Mouse (Mus musculus) thymus, postnatal 36 days (tissue): ENCODE measurements around the gene Ppara.
A peak's percentile ranks its signal among the peaks of the same experiment; 100 is the strongest.

Source experiments
- DNase-seq, 2 experiments: peaks; one replicate each; pipeline ENCODE4 v3.0.0; 2022; ENCODE audit warnings: mixed read lengths in 2 of 2

Gene Ppara

DNA sequence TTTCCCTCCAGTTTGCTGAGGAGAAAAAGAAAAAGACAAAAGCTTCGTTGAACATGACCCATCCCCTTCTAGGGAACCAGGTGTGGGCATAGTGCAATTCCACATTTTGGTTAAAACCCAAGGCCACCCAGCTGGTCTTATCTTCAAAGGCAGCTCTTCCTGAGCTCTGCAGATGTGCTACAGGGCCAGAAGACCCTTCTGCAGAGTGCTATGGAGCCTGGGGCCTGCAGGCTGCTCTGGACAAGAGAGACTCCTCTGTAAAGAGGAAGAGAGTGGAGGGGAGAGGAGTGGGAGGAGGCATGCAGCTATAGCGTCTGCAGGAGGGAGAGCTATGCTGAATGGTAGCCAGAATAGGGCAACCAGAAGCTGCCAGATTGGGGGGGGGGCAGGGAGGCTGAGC, 4.8 kb upstream of the Ppara start:
- no peak for DNase-seq

DNA sequence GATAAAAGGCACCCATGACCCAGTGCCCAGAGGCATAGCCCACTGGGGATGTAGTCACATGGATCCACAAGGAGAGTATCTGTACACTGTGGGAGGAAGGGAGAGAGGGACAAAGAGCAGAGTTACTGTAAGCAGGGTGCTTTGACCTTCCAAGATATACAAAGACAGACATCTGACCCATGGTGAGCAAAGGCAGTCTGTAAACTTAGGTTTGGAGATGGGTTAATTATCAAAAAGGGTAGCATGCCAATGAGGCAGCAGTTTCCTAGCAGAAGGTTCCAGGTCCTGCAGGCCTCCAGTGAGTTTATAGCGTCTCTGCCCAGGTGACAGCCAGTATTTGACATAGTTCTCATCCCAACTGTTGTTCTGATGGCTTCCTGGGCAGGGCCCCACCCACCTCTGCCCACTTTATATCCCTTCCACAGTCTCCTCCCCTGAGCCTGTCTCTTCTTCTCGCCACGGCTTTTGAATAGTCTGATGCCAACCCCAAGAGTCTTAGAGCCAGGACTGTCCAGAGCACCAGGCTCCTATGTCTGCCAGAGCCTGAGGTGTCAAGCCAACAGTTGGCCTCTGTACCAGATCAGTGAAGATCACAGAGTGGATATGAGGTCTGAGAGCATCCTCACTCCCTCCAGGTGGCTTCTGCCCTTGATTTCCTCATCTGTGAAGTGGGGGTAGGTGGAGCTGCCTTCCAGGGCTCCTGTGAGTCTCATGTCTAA, 2.7 kb upstream of the Ppara start:
- DNase-seq = no peak

DNA sequence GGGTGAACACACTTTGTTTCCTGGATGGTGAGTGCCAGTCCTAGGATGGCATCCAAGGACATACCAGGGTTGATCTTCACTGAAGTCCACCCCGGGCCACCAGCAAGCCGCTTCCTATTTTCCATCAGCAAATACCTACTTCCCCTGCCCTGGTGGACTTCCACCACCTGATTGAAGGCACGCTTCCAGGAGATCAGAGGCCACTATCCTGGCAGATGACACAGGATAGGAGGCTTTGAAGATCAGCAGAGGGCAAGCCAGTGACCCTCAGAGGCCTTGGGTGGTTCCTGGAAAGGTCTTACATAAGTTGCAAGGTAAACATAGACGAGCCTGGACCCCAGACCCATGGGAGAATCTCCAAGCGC, 2.2 kb upstream of the Ppara start:
- DNase-seq = no peak

DNA sequence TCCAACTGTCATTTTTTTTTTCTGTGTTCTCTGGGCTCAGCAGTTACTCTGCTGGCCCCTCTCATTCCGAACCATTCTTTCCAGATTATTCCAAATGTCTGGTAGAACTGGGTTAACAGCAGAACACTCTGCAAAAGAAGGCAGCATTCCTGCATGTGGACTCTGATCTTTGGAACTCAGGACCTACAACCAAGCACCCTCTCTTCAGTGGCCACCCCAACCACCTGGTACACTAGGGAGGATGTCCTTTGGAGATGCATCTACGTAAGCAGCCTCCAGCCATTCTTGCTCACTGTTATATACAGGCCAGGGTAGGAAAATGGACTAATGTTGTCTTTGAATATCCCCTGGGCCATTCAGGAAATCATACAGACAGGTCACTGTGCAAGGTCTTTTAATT, 1.1 kb upstream of the Ppara start:
- no peak for DNase-seq

DNA sequence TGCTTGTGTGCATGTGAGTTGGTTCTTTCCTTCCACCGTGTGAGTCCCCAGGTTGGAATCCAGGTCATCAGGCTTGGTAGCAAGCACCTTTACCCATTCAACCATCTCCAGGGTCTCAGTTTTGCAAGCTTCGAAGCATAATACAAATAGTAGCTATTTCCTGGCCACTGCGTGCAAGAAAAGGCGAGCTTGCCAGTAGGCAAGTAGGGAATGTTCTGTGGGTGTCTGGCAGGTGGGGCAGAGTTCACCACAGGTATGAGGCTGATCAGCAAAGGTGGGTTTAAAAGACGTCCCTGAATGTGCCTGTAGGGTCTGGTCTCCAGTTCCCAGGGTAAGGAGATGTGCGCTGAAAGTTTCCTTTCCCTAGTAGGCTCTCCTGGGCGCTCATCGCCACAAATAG, 635 bp upstream of the Ppara start:
- no peak for DNase-seq

DNA sequence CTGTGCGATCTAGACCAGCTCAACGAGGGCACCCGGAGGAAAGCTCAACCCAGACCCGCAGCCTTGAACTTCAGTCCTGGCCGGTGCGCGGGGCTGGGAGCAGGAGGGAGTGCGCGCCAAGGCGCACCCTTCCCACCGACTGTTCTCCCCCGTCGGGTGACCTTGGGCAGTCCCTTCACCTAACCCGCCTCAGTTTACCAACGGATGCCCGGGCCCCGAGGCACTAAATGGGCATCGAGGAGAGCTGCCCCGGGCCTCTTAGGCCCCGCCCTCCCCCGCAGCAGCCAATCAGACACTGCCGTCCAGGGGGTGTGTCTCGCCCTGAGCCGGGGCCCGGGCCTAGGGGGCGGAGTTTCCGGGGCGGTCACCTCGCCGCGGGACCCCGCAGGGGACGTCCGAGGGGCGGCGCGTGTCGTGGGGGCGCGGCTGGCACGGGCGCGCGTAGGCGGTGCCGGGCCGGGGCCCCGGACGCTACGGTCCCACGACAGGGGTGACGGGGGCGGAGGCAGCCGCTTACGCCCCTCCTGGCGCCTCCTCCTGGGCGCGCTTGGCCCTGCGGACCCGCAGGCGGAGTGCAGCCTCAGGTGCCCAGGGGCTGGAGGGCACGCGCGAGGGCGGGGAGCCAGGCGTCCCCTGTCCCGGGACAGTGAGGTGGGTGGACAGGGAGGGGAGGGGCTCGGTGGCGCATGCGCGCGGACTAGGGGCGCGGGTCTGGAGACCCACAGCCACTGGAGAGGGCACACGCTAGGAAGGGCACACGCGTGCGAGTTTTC, 466 bp downstream of the Ppara start:
- DNase-seq = peak; percentile 78 to 83

DNA sequence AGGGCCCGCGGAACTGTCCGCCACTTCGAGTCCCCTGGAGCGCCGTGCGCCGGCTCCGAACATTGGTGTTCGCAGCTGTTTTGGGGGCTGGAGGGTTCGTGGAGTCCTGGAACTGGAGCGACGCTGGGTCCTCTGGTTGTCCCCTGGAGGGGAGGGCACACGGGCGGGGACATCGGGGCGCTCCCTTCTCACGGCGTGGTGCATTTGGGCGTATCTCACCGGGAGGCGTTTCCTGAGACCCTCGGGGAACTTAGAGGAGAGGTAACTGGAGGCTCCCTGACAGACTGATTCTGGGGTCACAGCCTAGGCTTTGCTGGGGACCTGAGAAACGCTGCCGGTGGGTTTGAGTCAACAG, 1.0 kb downstream of the Ppara start:
- no peak for DNase-seq

DNA sequence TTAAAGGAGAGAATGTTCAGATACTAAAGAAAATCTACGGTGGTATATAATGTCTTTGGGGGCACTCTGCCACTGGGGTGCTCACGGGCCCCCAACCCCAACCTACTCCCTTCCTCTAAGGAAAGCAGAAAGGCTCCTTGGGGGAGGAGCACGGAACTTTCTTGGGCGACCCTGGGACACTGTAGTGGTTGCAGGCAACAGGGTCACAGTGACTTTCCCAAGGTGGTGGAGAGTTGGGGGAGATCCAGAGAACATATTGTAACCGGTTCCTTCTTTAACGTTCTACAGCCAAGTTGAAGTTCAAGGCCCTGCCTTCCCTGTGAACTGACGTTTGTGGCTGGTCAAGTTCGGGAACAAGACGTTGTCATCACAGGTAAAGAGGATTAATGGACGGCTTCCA, 1.7 kb downstream of the Ppara start:
- DNase-seq = no peak

DNA sequence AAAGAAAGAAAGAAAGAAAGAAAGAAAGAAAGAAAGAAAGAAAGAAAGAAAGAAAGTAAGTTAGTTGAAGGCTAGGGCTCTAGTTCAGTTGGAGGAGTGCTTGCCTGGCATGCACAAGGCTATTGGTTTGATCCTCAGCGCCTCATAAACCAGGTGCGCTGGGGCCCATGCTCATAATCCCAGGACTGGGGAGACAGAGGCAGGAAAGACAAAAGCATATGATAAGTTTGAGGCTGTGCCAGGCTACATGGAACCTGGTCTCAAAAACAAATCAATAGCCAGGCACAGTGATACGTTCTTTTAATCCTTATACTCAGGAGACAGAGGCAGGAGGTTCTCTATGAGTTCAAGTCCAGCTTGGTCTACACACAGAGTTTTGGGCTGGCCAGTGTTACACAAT, 3.6 kb downstream of the Ppara start:
- no peak for DNase-seq

DNA sequence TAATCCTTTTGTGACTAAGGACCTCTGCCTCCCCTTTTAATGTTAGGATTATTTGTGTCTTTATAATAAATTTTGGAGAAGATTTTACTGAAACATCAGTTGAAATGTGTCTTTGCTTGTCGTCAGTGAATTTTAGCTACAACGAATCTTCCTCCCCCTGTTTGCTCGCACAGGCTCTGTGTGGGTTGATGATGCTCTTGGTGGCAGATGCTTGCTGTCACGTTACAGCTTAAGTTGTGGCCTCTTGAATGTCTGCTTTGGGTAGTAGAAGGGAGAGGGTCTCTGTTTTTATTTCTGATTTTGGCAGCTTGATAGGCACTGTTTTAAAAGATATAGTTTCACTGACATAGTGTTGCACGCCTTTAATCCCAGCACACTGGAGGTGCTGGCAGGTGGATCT, 4.2 kb downstream of the Ppara start:
- no peak for DNase-seq

DNA sequence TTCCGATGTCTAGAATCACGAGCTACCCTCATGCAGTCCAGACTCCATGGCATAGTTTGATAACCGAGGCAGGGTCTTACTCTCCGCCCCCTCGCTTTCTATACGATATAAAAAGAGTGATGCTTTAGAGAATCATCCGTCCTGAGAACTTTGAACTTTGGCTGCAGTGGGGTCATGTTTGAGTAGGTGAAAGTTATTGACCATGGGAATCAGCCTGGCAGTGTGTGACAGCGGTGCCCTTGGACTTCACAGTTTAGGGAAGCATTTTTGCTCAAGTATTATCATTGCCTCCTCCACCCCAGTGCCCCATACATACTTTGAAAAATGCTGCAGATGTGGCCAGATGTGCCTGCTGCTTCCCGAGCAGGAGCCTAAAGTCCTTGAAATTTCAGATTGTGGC, 7.8 kb downstream of the Ppara start:
- DNase-seq = no peak

DNA sequence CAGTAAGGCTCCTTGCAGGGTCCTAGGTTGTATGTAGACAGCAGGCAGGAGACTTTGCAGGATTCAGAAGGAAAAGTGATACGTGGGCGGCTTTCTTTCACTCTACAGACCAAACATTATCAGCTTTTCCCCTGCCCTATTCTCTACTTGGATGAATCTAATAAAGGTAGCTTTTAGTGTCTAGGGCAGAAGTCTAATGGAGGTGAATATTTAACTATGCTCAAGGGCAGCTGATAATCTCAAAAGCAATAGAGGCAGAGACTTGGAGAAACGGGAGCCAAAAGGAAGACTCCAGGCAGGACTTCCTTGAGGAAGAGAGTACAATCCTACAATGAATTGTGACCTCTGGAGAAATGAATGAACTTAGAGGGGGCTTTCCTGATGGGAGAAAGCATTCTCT, 9.2 kb downstream of the Ppara start:
- no peak for DNase-seq

DNA sequence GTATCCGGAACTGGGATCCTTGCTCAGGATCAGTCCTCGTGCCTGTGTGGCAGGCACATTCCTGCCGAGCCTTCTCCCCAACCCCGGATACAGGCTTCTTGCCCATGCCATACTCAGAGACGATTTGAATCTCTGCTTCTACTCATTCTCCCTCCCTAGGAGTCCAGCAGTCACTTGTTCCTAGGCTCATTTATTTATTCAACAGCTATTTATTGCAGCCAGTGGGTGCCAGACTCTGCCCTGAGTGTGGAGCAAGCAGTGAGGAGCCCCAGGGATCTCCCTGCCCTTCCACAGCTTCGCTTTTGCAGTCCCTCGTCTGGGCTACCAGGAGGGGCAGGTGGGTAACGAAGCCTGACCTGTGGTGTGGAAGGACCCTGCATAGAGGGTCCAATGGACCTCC, 11.4 kb downstream of the Ppara start:
- no peak for DNase-seq

DNA sequence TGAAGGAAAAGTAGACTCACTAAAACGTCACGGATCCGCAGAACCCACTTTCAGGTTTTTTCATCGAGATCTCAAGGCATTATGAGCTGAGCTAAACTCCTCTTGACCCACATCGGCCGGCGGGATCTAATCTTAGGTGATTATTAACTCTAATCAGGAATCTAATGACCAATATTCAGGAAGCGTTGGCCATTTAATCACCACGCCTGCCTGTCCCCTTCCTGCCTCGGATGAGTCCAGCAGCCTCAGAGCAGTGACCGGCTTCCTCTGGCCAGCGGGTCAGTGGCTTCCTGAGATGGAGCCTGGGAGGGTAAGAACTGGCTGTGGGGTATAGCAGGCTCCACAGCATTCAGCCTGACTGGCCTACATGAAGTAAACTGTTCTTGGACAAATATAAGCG, 11.9 kb downstream of the Ppara start:
- DNase-seq = no peak

DNA sequence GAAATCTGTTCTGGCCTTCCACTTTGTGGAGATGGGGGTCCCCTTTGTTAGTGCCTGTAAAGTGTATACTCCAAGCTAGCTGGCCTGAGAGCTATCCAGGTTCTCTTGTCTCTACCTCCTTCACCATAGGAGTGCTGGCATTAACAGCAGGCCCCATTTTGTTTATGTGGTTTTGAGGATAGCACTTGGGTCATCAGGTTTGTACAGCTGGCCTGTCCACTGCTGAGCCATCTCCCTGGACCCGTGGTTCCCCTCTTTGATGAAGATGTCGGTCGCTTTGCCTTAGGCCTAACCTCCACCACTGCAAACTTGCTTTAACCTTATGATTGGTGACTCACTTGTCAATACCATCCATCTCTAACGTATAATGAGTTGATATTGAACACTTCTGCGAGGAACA, 13.2 kb downstream of the Ppara start:
- no peak for DNase-seq

DNA sequence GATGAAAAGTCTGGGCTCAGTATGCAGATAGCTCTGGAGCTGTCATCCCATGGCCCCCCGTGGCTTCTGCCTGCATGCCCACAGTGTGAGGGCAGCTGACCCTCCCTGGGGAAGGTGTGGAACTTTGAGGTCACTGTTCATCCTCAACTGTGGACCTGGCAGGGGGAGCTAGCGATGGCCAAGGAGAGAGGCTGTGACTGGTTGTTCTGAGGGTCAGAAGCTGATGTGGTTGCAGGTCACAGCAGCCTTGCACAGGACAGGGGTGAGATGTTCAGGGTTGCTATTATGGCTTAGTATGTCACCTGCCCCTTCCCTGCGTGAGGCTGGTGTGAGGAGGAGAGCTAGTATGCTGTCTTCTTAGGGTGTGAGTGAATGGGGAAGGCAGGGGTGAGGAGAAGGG, 13.7 kb downstream of the Ppara start:
- DNase-seq = no peak

DNA sequence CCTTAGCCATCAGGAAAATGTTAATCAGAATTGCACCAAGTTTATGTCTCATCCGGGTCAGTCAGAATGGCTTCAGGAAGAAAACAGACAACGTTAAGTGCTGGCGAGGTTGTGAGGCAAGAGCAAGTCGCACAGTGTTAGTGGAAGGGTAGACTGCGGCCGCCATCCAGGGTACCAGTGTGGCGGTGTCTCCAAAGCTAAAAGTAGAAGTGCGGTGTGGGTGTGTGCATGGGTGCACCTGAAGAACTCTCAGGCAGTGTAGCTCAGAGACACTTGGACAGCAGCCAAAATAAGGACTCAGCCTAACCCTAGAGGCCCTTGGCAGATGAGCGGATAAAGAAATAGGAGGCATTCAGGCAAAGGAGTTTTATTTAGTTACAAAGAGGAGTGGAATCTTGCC, 14.4 kb downstream of the Ppara start:
- DNase-seq = no peak

DNA sequence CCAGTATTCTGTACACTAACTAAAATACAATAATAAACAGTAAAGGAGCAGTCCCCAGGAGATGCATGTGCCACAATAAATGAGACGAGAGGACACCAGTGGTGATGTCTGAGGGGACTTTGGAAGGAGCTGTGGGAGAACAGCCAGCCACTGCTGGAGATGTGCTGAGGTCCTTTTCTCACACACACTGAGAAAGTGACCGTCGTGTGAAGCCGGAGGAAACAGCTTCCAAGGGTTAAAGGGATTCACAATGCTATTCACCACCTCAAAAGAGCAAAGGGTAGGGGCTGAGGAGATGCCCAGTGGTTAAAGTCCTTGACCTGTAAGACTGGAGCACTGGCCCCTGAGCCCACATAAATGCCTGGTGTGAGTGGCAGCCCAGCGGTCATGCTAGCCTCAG, 15.3 kb downstream of the Ppara start:
- no peak for DNase-seq

DNA sequence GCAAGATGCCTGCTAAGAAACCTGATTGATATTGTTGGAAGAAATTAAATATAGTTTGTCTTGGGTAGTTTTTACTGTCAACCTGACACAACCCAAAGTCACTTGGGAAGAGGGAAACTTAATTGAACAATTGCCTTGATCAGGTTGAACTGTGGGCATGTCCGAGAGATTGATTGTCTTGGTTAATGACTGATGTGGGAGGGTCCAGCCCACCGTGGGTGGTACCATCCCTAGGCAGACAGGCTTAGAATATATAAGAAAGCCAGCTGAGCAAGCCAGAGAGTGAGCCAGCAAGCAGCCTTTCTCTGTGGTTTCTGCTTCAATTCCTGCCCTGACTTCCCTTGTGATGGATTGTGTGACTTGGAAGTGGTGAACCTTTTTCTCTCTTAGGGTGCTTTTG, 17.9 kb downstream of the Ppara start:
- DNase-seq = no peak

DNA sequence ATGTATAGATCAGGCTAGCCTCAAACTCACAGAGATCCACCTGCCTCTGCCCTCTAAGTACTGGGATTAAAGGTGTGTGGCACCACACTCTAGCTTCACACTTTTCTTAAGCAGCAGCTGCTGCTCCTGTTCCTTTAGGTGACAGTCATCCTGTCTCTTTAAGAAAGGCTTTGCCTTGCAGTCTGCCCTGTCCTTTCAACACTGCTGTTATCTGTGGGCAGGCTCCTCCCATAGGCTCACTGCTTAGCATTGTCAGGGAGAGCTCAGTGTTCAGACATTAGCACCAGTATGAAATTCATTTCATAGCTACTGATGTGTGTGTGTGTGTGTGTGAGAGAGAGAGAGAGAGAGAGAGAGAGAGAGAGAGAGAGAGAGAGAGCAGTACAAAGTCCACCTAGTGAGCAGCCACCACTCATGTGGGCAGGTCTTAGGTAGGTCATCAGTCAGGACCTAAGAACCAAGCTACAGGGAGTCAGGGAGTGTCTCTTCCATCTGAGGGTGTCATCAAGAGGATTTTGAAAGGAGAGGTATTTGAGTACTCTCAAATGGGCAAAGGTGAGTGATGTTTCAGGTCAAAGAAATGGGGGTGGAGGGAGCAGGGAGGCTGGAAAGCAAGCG, 19.4 kb downstream of the Ppara start:
- no peak for DNase-seq

DNA sequence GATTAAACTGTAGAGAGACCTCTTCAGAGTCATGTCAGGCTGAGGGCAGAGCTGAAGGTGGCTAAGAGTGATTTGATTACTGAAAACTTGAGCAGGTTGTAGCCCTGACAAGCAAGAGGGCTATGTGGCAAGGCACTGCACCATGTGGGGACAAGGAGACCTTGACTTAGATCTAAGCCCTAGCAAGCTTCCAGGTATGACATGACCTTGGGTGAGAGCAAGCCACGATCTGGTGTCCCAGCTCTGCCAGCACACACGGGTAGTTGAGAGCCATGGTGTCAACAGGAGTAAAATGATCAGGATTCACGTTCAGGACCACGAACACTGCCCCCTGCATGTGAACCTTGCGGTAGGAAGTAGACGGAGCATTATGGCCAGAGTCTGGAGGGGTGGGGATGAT, 20.4 kb downstream of the Ppara start:
- DNase-seq = no peak

DNA sequence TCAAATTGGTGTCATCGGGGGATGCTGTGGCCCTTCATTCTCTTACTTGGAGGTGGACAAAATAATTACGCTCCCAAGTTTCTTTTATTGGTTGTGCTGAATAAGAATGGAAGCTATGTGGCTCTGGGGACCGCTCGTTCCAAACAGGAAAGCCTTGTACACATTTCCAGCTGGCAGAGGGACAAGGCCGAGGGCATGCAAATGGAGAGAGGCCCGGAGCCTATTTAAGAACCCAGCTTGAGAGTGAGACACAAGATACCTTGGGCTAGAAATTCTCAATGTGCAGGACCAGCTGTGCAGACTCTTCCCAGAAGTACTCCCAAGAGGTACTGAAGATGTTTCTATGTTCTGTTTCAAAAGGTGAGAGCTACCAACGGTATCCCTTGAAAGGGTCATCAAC, 21.8 kb downstream of the Ppara start:
- DNase-seq = no peak

DNA sequence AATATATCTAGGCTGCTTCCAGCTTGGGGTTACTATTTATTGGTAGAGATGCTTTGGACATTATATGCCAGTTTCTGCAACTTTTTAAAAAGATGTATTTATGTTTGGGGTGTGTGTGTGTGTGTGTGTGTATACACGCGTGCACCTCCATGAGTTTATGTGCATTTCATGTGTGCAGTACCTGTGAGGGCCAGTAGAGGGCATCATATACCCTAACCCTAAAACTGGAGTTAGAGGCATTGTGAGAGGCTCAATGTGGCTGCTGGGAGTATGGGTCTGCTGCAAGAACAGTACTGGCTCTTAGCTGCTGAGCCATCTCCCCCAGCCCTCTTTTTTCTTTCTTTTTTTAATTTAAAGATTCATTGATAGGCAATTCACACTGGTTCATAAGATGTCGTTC, 23.0 kb downstream of the Ppara start:
- no peak for DNase-seq

DNA sequence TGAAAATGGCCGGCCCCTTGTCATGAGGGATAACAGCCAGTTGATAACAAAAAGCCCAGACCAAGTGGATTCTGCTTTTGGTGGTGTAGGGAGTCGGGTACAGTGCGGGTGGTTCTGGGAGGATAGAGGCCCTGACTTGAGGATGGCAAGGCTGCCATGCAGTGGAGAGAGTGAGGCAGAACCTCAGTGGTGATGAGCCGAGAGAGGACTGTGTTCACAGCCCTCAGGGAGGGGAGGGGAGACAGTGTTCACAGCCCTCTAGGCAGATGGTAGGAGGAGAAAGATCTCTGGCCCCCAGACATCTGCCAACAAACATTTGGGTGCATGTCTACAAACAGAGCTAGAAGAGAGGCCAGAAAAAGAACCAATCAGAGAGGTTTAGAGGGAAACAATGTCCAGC, 28.0 kb downstream of the Ppara start:
- no peak for DNase-seq

DNA sequence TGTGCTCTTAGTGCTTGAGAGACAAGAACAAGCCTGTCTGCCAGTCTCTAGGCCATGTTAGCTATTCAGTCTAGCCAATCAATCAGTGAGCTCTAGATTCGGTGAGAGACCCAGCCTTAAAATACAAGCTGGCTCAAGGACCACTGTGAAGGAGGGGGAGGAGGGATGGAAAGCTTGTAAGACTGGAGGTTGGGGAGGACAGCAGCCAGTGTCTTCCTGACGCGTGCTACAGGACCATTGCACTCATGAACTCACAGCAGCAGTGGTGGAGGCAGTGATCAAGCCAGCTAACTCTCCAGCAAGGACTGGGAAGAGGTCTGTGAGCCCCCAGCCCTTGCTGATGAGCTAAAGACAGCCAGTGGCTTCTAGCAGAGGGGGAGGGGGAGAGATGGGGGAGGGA, 30.2 kb downstream of the Ppara start:
- no peak for DNase-seq
